Mouse (Mus musculus) kidney, adult 8-10 months (tissue): ENCODE data around the gene Gpa33.

Source experiments
- DNase-seq, 2 experiments: peaks; one replicate each; pipeline ENCODE4 v3.0.0; 2022

Gene Gpa33

DNA sequence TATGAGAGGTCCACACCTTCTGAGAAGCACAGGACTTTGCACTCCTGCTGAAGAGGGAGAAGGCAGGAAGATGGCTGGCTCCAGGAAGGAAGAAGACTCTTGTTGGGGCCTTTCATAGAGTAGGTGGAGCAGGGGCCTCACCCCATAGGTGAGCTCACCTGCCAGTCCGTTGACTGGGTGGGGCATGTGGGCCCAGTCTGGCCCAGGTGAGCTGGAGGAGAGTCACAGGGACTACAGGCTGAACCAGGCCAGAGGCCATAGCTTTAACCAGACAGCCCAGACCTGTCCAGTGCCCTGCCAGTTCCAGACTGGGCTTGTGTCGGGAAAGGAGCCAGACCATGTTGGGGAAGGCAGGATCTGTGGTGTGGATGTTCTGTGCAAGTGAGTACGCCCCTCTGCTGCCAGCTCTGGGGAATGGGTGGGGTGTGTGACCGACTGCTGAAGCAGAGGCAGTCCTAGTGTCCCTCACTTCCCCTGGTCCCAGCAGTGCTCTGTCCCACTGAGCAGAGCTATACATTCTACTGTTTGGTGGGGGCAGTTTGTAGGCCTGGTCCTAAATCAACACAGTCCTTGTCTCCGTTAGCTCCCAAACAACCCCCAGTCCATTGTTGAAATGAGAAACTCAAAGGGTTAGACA lies at the start of gene Gpa33:
TSS of gene Gpa33 (plus strand) at position 15 of the 637 bp plus-strand sequence.
- no peak for DNase-seq

- no peak for DNase-seq
Observed at GRCm38 (mm10) chr1:166088446-166089170, 41.4 kb upstream of the Gpa33 start.

- no peak for DNase-seq
Observed at GRCm38 (mm10) chr1:166089337-166089736, 40.7 kb upstream of the Gpa33 start.

DNA sequence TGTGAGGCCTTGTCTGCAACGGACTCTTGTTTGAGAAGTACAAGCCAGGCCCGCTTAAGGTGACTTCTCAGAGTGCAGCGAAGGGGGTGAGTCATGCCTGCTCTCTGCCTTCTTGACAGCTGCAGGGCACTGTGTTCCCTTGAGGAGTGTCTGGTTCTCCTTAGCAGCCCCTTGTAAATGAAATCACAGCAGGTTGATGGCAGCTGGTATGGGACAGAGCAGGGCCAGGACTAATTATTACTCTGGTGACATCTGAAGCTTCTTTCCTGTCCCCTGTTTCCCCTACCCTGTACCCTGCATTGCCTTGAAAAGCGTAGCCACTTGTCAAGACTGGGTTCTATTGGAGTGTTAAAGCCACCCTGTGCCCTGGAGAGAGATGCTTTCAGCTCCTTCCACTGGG lies 40.3 kb upstream of the Gpa33 start:
- no peak for DNase-seq

- no peak for DNase-seq
Observed at GRCm38 (mm10) chr1:166090306-166090705, 39.7 kb upstream of the Gpa33 start.

DNA sequence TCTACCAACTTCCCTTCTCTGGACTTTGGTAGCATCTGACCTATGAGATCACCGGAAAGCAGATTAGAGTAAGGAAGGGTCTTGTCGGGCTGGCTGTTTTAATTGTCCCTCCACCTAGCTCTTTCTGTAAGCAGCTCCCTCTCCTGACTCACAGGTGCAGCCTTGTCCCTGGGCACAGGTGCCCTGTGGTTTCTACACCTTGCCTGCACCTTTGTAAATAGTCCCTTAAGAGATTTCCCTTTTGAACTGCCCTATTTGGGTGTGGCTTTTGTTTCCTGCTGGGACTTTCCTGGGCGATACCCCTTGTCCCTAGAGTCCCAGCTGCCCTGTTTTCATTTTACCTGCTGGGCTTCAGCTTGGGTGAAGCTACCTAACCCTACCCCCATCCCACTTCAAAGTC lies 35.6 kb upstream of the Gpa33 start:
- DNase-seq = no peak

- no peak for DNase-seq
Observed at GRCm38 (mm10) chr1:166098120-166098519, 31.9 kb upstream of the Gpa33 start.

GRCm38 (mm10) chr1:166102920-166103608 lies 27.0 kb upstream of the Gpa33 start:
- peak in 1 of 2 experiments; percentile 4 for DNase-seq

DNA sequence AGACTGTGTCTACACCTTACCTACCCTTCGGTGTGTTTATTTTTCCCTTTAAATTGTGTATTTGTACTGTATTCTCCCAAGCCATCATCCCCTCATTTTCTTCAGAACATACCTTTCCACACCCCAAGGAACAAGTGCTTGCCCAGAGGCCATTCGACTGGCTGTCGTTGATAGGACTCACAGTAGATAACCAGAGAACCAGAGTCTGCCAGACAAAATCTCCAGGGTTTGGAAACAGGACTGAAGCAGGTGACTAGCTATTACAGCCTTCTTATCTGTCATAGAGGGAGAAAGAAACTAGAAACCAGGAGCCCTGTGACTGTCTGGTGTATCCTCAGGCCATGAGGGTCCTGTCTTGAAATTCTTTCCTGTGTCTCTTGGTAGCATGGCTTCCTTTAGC lies 25.2 kb upstream of the Gpa33 start:
- DNase-seq = no peak

- DNase-seq = no peak
Observed at GRCm38 (mm10) chr1:166105464-166105863, 24.6 kb upstream of the Gpa33 start.

GRCm38 (mm10) chr1:166114986-166115385 lies 15.1 kb upstream of the Gpa33 start:
- no peak for DNase-seq

- no peak for DNase-seq
Observed at GRCm38 (mm10) chr1:166115719-166116118, 14.3 kb upstream of the Gpa33 start.

DNA sequence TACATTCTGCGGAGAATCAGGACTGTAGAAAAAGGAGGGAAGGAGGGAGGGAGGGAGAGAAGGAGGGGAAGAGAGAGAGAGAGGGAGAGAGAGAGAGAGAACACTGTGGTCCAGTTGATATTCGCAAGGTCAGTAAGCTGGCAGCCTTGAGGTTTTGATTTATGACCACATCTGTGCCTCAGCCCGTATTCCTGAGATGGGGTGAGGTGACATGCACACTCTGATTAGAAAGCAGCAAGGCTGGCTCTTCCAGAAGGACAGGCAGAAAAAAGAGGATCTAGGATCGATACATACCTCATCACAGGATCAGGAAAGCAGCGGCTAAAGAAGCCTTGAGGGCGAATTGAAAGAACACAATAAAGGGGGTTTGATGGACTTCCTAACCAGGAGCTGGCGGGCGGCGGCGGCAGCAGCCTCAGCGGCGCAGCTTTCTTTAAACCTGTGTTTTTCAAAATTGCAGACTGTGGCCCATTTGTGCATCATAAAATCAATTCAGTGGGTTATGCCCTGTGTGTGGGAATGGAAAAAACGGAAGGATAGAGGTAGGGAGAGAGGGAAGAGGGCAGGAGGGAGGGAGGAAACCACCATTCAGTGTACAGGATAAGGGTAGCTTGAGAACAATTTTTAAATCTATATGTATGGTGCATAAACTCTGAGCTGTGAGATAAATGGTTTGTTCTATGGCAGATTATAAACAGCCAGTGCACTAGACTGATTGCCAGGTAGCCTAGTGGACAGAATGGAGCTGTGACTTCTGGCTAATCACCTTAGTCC lies 12.0 kb upstream of the Gpa33 start:
- DNase-seq = no peak

GRCm38 (mm10) chr1:166122114-166122513 lies 7.9 kb upstream of the Gpa33 start:
- DNase-seq = no peak

GRCm38 (mm10) chr1:166123045-166123444 lies 7.0 kb upstream of the Gpa33 start:
- no peak for DNase-seq

DNA sequence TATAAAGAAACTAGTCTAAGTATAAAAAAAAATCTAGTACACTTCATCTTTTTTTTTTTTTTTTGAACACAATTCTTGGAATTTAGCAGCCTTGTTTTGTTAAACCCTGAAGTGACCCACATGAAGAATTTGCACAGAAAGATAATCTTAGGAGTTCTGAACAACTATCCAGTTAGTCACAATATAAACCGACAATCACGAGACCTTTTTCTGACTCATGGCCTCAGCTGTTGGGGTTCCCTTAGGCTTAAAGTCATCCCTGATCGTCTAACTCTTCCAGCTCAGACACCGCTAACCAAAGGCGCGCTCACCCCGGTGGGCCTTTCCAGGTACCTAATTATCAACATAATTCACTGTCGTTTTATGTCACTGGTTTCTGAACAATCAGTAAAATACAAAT lies 6.3 kb upstream of the Gpa33 start:
- no peak for DNase-seq

- no peak for DNase-seq
Observed at GRCm38 (mm10) chr1:166124932-166125593, 5.0 kb upstream of the Gpa33 start.

DNA sequence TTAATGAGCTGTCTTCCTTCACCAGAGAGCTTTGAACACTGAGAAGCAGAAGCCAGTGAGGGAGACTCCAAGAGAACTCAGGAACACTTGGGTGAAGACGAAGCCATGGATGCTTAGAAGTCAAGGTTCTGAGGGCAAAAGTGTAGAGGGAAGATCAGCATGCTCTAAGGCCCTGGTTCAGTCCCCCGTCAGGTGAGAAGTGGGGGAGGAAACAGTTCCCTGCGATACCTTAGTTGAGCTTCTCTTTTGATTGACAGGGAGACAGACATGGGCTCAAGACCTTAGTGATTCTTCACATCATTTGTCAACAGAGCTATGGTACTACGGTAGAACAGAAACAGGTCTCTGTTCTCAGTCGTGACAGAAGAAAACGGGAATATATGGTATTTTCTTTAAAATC lies 3.7 kb upstream of the Gpa33 start:
- no peak for DNase-seq

DNA sequence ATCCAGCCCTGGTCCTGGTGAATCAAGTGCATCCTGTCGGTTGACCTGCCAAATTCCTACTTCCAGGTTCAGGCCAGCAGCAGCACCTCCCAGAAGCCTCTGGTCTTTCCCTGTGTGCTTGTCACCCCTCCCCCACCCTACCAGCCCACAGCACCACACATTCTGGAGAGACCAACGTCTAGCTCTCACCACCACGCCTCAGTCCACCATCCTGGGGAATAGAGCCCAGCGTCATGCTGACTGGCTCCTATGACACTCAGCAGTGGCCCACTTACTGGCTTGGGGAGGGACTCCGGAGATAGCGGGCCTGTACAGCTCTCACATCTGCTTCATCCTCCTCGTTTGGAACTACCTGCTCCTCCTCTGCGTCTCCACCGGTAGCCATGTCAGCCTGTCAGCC lies 3.2 kb upstream of the Gpa33 start:
- DNase-seq = no peak

DNA sequence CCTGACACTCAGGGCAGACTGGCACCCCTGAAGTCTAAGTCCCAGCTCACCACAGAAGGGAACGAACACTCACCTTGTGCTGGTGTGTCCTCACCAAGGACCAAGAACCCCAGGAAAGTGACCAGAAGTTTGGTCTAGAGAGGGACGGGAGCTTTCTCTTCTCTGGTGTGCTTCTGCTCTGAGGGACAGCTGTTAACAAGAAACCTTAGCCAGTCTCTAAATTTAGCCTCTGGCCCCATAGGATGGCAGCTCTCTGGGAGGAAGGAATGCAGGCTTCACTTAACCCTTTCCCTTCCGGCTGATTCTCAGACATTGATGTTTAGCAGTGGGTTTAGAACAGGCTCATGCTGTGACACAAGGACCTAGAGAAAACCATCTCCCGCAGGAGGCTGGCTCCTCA lies 2.3 kb upstream of the Gpa33 start, which contains the start of gene Dusp27:
TSS of gene Dusp27 (minus strand) at position 204 of the 400 bp plus-strand sequence.
- no peak for DNase-seq

- DNase-seq = no peak
Observed at GRCm38 (mm10) chr1:166128551-166128950, 1.5 kb upstream of the Gpa33 start.

GRCm38 (mm10) chr1:166132367-166132766 lies 2.3 kb downstream of the Gpa33 start:
- no peak for DNase-seq
